Mouse (Mus musculus): Measurements from ENCODE around the gene Inpp5a. TPM values are rescaled to one million over a fixed set of nuclear protein-coding genes. Genes with fewer than 3 reads are reported as not detected.

Gene Inpp5a
- total RNA-seq, 2 experiments from 2014 or later = 28.6 to 29.6 TPM

GRCm38 (mm10) chr7:139369501-139370088 lies 19.3 kb upstream of the Inpp5a start:
- intact Hi-C loops (cut with DNase I) = no loop called here

GRCm38 (mm10) chr7:139371389-139371788 lies 17.5 kb upstream of the Inpp5a start:
- DNase-seq = no peak
- intact Hi-C loops (cut with DNase I) = no loop called here

More at GRCm38 (mm10) chr7:139369501-139370088, 19.3 kb upstream of the Inpp5a start:
- no peak for DNase-seq

GRCm38 (mm10) chr7:139377381-139377780 lies 11.5 kb upstream of the Inpp5a start:
- intact Hi-C loops (cut with DNase I) = no loop called here
- no peak for DNase-seq

GRCm38 (mm10) chr7:139378355-139378754 lies 10.6 kb upstream of the Inpp5a start:
- no peak for DNase-seq
- intact Hi-C loops (cut with DNase I) = no loop called here

- intact Hi-C loops (cut with DNase I) = no loop called here
- no peak for DNase-seq
Measured at GRCm38 (mm10) chr7:139379745-139380144, 9.2 kb upstream of the Inpp5a start.

- intact Hi-C loops (cut with DNase I) = no loop called here
- DNase-seq = no peak
Measured at GRCm38 (mm10) chr7:139380225-139380624, 8.7 kb upstream of the Inpp5a start.

- intact Hi-C loops (cut with DNase I) = no loop called here
- no peak for DNase-seq
Measured at GRCm38 (mm10) chr7:139381877-139382276, 7.0 kb upstream of the Inpp5a start.

- intact Hi-C loops (cut with DNase I) = no loop called here
- no peak for DNase-seq
Measured at GRCm38 (mm10) chr7:139382796-139383195, 6.1 kb upstream of the Inpp5a start.

- intact Hi-C loops (cut with DNase I) = no loop called here
- DNase-seq = no peak
Measured at GRCm38 (mm10) chr7:139384500-139384899, 4.4 kb upstream of the Inpp5a start.

- DNase-seq = peak; percentile 39
- intact Hi-C loops (cut with DNase I) = no loop called here
Measured at GRCm38 (mm10) chr7:139384916-139385530, 3.9 kb upstream of the Inpp5a start.

GRCm38 (mm10) chr7:139386933-139387690 lies 1.8 kb upstream of the Inpp5a start:
- intact Hi-C loops (cut with DNase I) = no loop called here
- no peak for DNase-seq

GRCm38 (mm10) chr7:139387921-139388669 lies 814 bp upstream of the Inpp5a start:
- DNase-seq = no peak
- intact Hi-C loops (cut with DNase I) = no loop called here

- peak; percentile 39 for DNase-seq
- intact Hi-C loops (cut with DNase I) = no loop called here
Measured at GRCm38 (mm10) chr7:139389213-139389761, 378 bp downstream of the Inpp5a start.

GRCm38 (mm10) chr7:139390380-139390779 lies 1.5 kb downstream of the Inpp5a start:
- intact Hi-C loops (cut with DNase I) = no loop called here
- peak; percentile 27 for DNase-seq

GRCm38 (mm10) chr7:139390926-139391325 lies 2.0 kb downstream of the Inpp5a start:
- DNase-seq = no peak
- intact Hi-C loops (cut with DNase I) = no loop called here

GRCm38 (mm10) chr7:139391691-139392090 lies 2.8 kb downstream of the Inpp5a start:
- intact Hi-C loops (cut with DNase I) = no loop called here
- DNase-seq = no peak

GRCm38 (mm10) chr7:139392106-139392505 lies 3.2 kb downstream of the Inpp5a start:
- intact Hi-C loops (cut with DNase I) = no loop called here
- no peak for DNase-seq

- intact Hi-C loops (cut with DNase I) = no loop called here
- no peak for DNase-seq
Measured at GRCm38 (mm10) chr7:139392691-139393235, 3.9 kb downstream of the Inpp5a start.

- intact Hi-C loops (cut with DNase I) = no loop called here
- peak; percentile 87 for DNase-seq
Measured at GRCm38 (mm10) chr7:139397521-139397920, 8.6 kb downstream of the Inpp5a start.

- intact Hi-C loops (cut with DNase I) = no loop called here
- peak; percentile 68 for DNase-seq
Measured at GRCm38 (mm10) chr7:139398111-139398510, 9.2 kb downstream of the Inpp5a start.
